ENCODE assay signal across 8 mouse cellular contexts in the genomic region with DNA sequence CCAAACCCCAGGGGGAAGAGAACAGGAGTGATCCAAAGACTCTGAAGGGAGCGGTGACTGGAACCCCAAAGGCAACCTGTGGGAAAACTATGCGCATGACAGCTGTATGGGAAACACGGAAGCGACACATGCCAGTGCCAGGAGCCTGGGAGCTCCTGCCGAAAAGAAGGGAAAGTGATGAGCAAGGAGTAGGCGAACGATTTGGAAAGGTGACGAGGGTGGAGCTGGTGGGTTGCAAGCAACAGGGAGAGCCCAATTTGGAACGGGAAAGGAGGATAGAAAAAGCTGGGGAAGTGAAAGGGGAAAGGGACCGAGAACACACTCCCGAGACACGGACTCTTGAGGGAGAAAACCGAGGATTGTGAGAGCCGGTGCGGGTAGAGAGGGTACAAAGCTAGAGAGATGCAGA. TPM values are rescaled to one million over a fixed set of nuclear protein-coding genes. Genes with fewer than 3 reads are reported as not detected.
DNase-seq lines count a peak whose midpoint lies in the region; ATAC-seq and TF ChIP-seq lines count a peak whose summit lies in the region.

No protein-coding gene starts in this region.

- TF ChIP-seq RAD21 in CH12.LX (IDR thresholded peaks at IDR 0.05; ENCODE audit: low read depth, low read length): no peak

- no peak for TF ChIP-seq EP300 in CH12.LX (IDR thresholded peaks at IDR 0.05; ENCODE audit: low read length)

- dilution Hi-C loops in CH12.LX (cut with MboI; ENCODE audit: extremely low pct_ligation_motif_present, extremely low pct_unique_long_range_greater_than_20kb, low sequenced_read_pairs): no loop called here

- peak overlapping the region; percentile 87 for H3K9ac ChIP-seq in CH12.LX (ENCODE audit: insufficient read depth, low read depth)
- H3K9ac ChIP-seq in heart, embryonic 13.5 days: peak overlapping the region; percentile 99
- peak overlapping the region; percentile 97 for H3K9ac ChIP-seq in lung, embryonic 15.5 days

- H3K27me3 ChIP-seq in CH12.LX (replicated peaks): no peaks in the 10 kb centered on the region
- H3K27me3 ChIP-seq in heart, embryonic 13.5 days (replicated peaks): no peaks in the 10 kb centered on the region
- H3K27me3 ChIP-seq in lung, embryonic 15.5 days: no peaks in the 10 kb centered on the region

- H3K4me3 ChIP-seq in CH12.LX (replicated peaks in 1 of 3; ENCODE audit: low read depth in 2 of 3, low read length in 2 of 3, poor library complexity in 1 of 3): peak overlapping the region; percentile 79 to 90 (median 85)
- peak overlapping the region; percentile 97 for H3K4me3 ChIP-seq in heart, embryonic 13.5 days
- H3K4me3 ChIP-seq in layer of hippocampus, adult 2 months: peak overlapping the region; percentile 74
- H3K4me3 ChIP-seq in lung, embryonic 15.5 days: peak overlapping the region; percentile 87

- H3K4me1 ChIP-seq in CH12.LX (ENCODE audit: control insufficient read depth in 1 of 2, insufficient read depth in 2 of 2): peaks cover 19 to 63% of the 10 kb centered on the region in 2 experiments
- H3K4me1 ChIP-seq in heart, embryonic 13.5 days: peaks cover 55% of the 10 kb centered on the region
- peaks cover 36% of the 10 kb centered on the region for H3K4me1 ChIP-seq in lung, embryonic 15.5 days

- no peak for ATAC-seq in CD4-positive, CD25-positive, alpha-beta regulatory T cell, adult 4 months
- ATAC-seq in heart, embryonic 13.5 days (ENCODE audit: extremely low read depth, insufficient number of reproducible peaks, low FRiP score, low TSS enrichment): no peak
- no peak for ATAC-seq in lung, embryonic 15.5 days (ENCODE audit: borderline replicate concordance, extremely low read depth, low FRiP score, low TSS enrichment)

- no peak for TF ChIP-seq CTCF in CH12.LX (conservative IDR thresholded peaks at IDR 0.05 in 1 of 2, IDR thresholded peaks at IDR 0.05 in 1 of 2; ENCODE audit: low read depth in 2 of 2, low read length in 2 of 2)
- TF ChIP-seq CTCF in layer of hippocampus, adult 2 months (conservative IDR thresholded peaks at IDR 0.05): no peak

- in situ Hi-C loops in CH12.LX (cut with MboI; ENCODE audit: low pct_ligation_motif_present, low pct_unique_long_range_greater_than_20kb, low sequenced_read_pairs): no loop called here

- no peaks in the 10 kb centered on the region for H3K9me3 ChIP-seq in CH12.LX (replicated peaks; ENCODE audit: low read length)
- no peaks in the 10 kb centered on the region for H3K9me3 ChIP-seq in heart, embryonic 13.5 days
- no peaks in the 10 kb centered on the region for H3K9me3 ChIP-seq in lung, embryonic 15.5 days

- peaks cover 36% of the 10 kb centered on the region for H3K79me2 ChIP-seq in CH12.LX (replicated peaks; ENCODE audit: control insufficient read depth, extremely low read depth, insufficient read depth, poor library complexity, severe bottlenecking)

- H3K36me3 ChIP-seq in CH12.LX (replicated peaks in 1 of 2; ENCODE audit: control insufficient read depth in 1 of 2, insufficient read depth in 1 of 2, low read length in 1 of 2): peaks cover 0 to 30% of the 10 kb centered on the region in 2 experiments
- peaks cover 3% of the 10 kb centered on the region; the same call in 1 of the 2 replicates for H3K36me3 ChIP-seq in heart, embryonic 13.5 days
- no peaks in the 10 kb centered on the region for H3K36me3 ChIP-seq in lung, embryonic 15.5 days

- DNase-seq in CD4-positive, CD25-positive, alpha-beta regulatory T cell, adult 2 months (ENCODE audit: low read depth, low spot score): peak; percentile 12
- DNase-seq in CH12.LX (ENCODE audit: extremely low read depth): no peak
- DNase-seq in embryo, embryonic 11 days: peak; percentile 36
- DNase-seq in layer of hippocampus, adult 2 months (ENCODE audit: low spot score in 2 of 2): peak in 1 of 2 experiments; percentile 44
- DNase-seq in right cerebral cortex, postnatal 25 days: peak; percentile 56

- no peak for TF ChIP-seq POLR2A in CH12.LX (IDR thresholded peaks at IDR 0.05; ENCODE audit: low read depth, low read length)

- H3K4me2 ChIP-seq in CH12.LX (ENCODE audit: insufficient read depth, low read depth, poor library complexity, severe bottlenecking): peak overlapping the region; percentile 70
- peak overlapping the region; percentile 93 for H3K4me2 ChIP-seq in heart, embryonic 13.5 days
- peak overlapping the region; percentile 87 for H3K4me2 ChIP-seq in lung, embryonic 15.5 days

- no peak overlapping the region for H3K27ac ChIP-seq in CH12.LX (ENCODE audit: insufficient read depth, low read depth)
- H3K27ac ChIP-seq in heart, embryonic 13.5 days (replicated peaks): peak overlapping the region; percentile 91
- H3K27ac ChIP-seq in layer of hippocampus, adult 2 months: peak overlapping the region; percentile 95
- H3K27ac ChIP-seq in lung, embryonic 15.5 days: peak overlapping the region; percentile 91

- WGBS in heart, embryonic 13.5 days: under 1% methylated on average over 15 of the region's 15 CpGs
- under 1% methylated on average over 15 of the region's 15 CpGs for WGBS in lung, embryonic 15.5 days

TF ChIP-seq in CH12.LX, 34 proteins besides CTCF, POLR2A, EP300 and RAD21:
- TF ChIP-seq CHD2 (IDR thresholded peaks at IDR 0.05; ENCODE audit: low read length): no peak
- TF ChIP-seq SIN3A (IDR thresholded peaks at IDR 0.05; ENCODE audit: low read length): 0 out of 2 replicates have a peak, but pooled peaks have one; percentile 28
- TF ChIP-seq NRF1 (IDR thresholded peaks at IDR 0.05; ENCODE audit: low read depth, low read length): 0 out of 2 replicates have a peak, but pooled peaks have one; percentile 33
TF ChIP-seq in CH12.LX: peak in this region for 2.

RNA-seq across cellular contexts. Expression of a gene that starts 1.3 kb away (rescaled TPM):
- 10 to 100 TPM; 53.0 to 75.8 TPM for polyA plus RNA-seq in CD4-positive, CD25-positive, alpha-beta regulatory T cell, adult 4 months (2017; shearing (Covaris generic))
- 19.0 and 20.6 TPM in 2 replicates for total RNA-seq in CH12.LX (2012; rRNA removed)
- 6.3 and 8.1 TPM in 2 replicates for total RNA-seq in CH12.LX (2014; rRNA removed)
- polyA plus RNA-seq in CH12.LX (2012; ENCODE audit: insufficient read length, low read depth): 33.4 and 34.4 TPM in 2 replicates
- 27.3 and 28.8 TPM in 2 replicates for polyA plus RNA-seq in heart, embryonic 13.5 days (2015; fragmentation: Nextera tagmentation; extraction: Ambion mirVana)
- 100 to 1,000 TPM; 119 to 127 TPM for total RNA-seq in layer of hippocampus, adult 2 months (2021)
- 42.9 and 49.0 TPM in 2 replicates for polyA plus RNA-seq in lung, embryonic 15.5 days (2015; fragmentation: Nextera tagmentation; extraction: Ambion mirVana)

RNA-seq across cellular contexts. Expression of a gene that starts 42.4 kb away (rescaled TPM):
- polyA plus RNA-seq in CD4-positive, CD25-positive, alpha-beta regulatory T cell, adult 4 months (2017; shearing (Covaris generic)): 1 to 10 TPM; 3.5 to 4.1 TPM
- 9.0 and 10.1 TPM in 2 replicates for total RNA-seq in CH12.LX (2012; rRNA removed)
- 7.9 and 10.6 TPM in 2 replicates for total RNA-seq in CH12.LX (2014; rRNA removed)
- 15.7 and 21.7 TPM in 2 replicates for polyA plus RNA-seq in CH12.LX (2012; ENCODE audit: insufficient read length, low read depth)
- 18.8 and 22.3 TPM in 2 replicates for polyA plus RNA-seq in heart, embryonic 13.5 days (2015; fragmentation: Nextera tagmentation; extraction: Ambion mirVana)
- total RNA-seq in layer of hippocampus, adult 2 months (2021): 10 to 100 TPM; 30.2 to 31.7 TPM
- 27.9 and 28.3 TPM in 2 replicates for polyA plus RNA-seq in lung, embryonic 15.5 days (2015; fragmentation: Nextera tagmentation; extraction: Ambion mirVana)
